Mouse (Mus musculus) testis, adult 2 months (tissue): ENCODE measurements around the gene Sox12.

Experiments used
- CTCF ChIP-seq: fragments of 200-500 bp; IDR thresholded peaks from 2 replicates; pipeline ENCODE4 v1.5.1; 2012; ENCODE audit warnings: low read depth, mild to moderate bottlenecking, inconsistent platforms, low read length, moderate library complexity; ENCODE audit not compliant: control insufficient read depth, insufficient read depth, insufficient replicate concordance
- POLR2A ChIP-seq: fragments of 200-500 bp; IDR thresholded peaks from 2 replicates; pipeline ENCODE4 v1.6.1; 2012; ENCODE audit warnings: low read depth, mild to moderate bottlenecking, inconsistent platforms, low read length, moderate library complexity; ENCODE audit not compliant: control insufficient read depth

DNA sequence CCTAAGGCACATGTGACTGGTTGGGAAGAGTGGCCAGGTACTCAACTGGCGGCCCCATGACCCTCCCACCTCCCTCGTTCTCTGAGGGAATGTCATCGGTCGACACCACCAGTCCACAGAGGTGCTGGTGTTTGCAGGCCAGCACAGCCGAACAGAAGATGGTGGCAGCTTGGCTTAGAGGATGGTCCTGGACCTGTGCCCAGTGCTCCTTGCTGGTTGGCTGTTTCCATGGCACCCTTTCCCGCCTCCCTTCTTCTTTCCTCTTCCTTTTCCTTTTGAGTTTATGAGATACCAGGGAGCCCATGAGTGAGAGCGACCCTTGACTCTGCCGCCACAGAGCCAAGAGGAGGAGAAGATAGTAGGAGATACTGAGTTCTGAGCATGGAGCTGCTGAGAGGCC is 45.4 kb upstream of the Sox12 start:
- TF ChIP-seq CTCF (no peak), POLR2A (no peak)
